Mouse (Mus musculus) large intestine, adult 2 months (tissue): ENCODE measurements around the gene Ccl1. TPM values are rescaled to one million over a fixed set of nuclear protein-coding genes. Genes with fewer than 3 reads are reported as not detected.

ENCODE experiments used
- DNase-seq: peaks from one replicate; pipeline ENCODE4 v3.0.0-alpha.2; 2012; ENCODE audit warnings: low read depth, low spot score
- WGBS: fragments of 180-500 bp; shearing (Covaris S2); methylation state at CpG from one replicate; pipeline ENCODE4 v1.1.7; 2018; 5-methylcytosine and 5-hydroxymethylcytosine counted together
- polyA plus RNA-seq: library from polyadenylated mRNA; depleted of rRNA; stranded (reverse); fragments of >200 nt; gene quantifications from 2 replicates; pipeline ENCODE4 v1.2.3, GENCODE M21; 2012; rRNA removed

The Ccl1 gene
- polyA plus RNA-seq, 1 experiment = not detected

DNA sequence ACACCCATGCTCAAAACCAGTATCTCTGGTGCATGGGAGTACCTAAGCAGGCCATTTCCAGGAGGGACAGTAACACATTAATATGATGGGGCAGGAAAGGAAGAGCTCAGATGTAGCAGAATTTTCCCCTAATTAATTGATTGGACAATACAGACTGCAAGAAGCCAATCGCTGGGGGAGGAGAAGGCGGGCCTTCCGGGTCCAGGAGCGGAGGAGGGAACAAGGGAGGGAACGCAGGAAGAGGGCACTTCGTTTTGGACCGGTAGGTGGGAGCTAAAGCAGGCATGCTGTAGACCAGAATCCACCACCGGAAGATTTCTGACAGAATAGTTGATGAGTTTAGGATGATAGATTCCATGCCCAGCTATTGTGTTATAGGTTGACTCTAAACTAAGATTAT is 142.2 kb downstream of the Ccl1 start:
- 73% methylated on average over 8 of the region's 8 CpGs for WGBS
- no peak for DNase-seq

- 78% methylated on average over 2 of the region's 2 CpGs for WGBS
- no peak for DNase-seq
Observed at GRCm38 (mm10) chr11:82159126-82159525, 146.4 kb downstream of the Ccl1 start.

GRCm38 (mm10) chr11:82139492-82140094 is 165.9 kb downstream of the Ccl1 start:
- DNase-seq = no peak
- WGBS = 42% methylated on average over 7 of the region's 7 CpGs

DNA sequence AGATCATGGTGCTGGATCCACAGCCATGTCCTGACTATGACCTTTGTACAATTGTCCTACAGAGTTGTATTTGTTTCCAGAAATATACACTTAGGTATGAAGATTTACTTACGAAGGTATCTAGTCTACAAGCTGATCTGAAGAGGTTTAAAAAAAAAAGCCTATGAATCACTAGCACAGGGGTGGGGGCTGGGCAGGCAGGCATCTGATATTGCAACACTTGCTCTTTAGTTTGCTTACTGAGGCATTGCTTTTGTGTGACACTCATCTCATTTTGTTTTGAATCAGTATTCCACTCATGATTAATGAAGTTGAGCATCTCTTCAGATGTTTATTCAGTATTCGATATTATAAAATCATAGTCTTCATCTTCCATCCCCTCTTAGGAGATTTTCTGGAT is 169.3 kb downstream of the Ccl1 start:
- WGBS = 79% methylated on average over 2 of the region's 2 CpGs
- no peak for DNase-seq

GRCm38 (mm10) chr11:82132977-82133376 is 172.5 kb downstream of the Ccl1 start:
- DNase-seq = no peak
- 48% methylated on average over 1 of the region's 1 CpGs for whole genome bisulfite sequencing

Other genes with a start within 250 kb of the Ccl1 start
- gene Ccl11, start 247.9 kb downstream of the Ccl1 start, polyA plus RNA-seq = 14.8 and 26.6 TPM in 2 replicates
- gene Ccl12, start 203.8 kb downstream of the Ccl1 start, polyA plus RNA-seq = 4.3 and 6.0 TPM in 2 replicates
- gene Ccl8, start 190.5 kb downstream of the Ccl1 start, polyA plus RNA-seq = 21.2 and 22.4 TPM in 2 replicates
- gene Tmem132e, start 83.2 kb upstream of the Ccl1 start, polyA plus RNA-seq = 1.1 and 2.8 TPM in 2 replicates